Mouse (Mus musculus) heart, embryonic 12.5 days (tissue): ENCODE results near the gene Nipsnap3a. TPM values are rescaled to one million over a fixed set of nuclear protein-coding genes. Genes with fewer than 3 reads are reported as not detected.

Experiments used
- ATAC-seq: fragments of 200-750 bp; cut with Nextera tagmentation; 2 replicates; pipeline ENCODE4 v1.8.0; 2017; ENCODE audit warnings: moderate TSS enrichment, moderate library complexity; ENCODE audit not compliant: insufficient number of reproducible peaks, low FRiP score
- H3K27ac ChIP-seq: fragments of 300-500 bp; sonication (generic); 2 replicates; pipeline ENCODE4 v1.5.1; 2016; ENCODE audit warnings: mild to moderate bottlenecking, moderate library complexity; ENCODE audit not compliant: poor library complexity, severe bottlenecking
- H3K27me3 ChIP-seq: fragments of 300-500 bp; sonication (generic); replicated peaks from 2 replicates; pipeline ENCODE4 v1.6.1; 2016; ENCODE audit warnings: mild to moderate bottlenecking, moderate library complexity
- H3K36me3 ChIP-seq: fragments of 300-500 bp; sonication (generic); 2 replicates; pipeline ENCODE4 v1.6.1; 2016; ENCODE audit warnings: mild to moderate bottlenecking, moderate library complexity
- H3K4me1 ChIP-seq: fragments of 300-500 bp; sonication (generic); replicated peaks from 2 replicates; pipeline ENCODE4 v1.6.1; 2016; ENCODE audit warnings: mild to moderate bottlenecking
- H3K4me2 ChIP-seq: fragments of 300-500 bp; sonication (generic); 2 replicates; pipeline ENCODE4 v1.6.1; 2016; ENCODE audit warnings: mild to moderate bottlenecking, moderate library complexity
- H3K4me3 ChIP-seq: fragments of 300-500 bp; sonication (generic); 2 replicates; pipeline ENCODE4 v1.5.1; 2016; ENCODE audit warnings: mild to moderate bottlenecking
- H3K9ac ChIP-seq: fragments of 300-500 bp; sonication (generic); 2 replicates; pipeline ENCODE4 v1.6.1; 2016; ENCODE audit warnings: mild to moderate bottlenecking, moderate library complexity
- H3K9me3 ChIP-seq: fragments of 300-500 bp; sonication (generic); replicated peaks from 2 replicates; pipeline ENCODE4 v1.6.1; 2016; ENCODE audit warnings: mild to moderate bottlenecking, moderate library complexity
- WGBS: fragments of 180-500 bp; shearing (Covaris S2); methylation state at CpG from one replicate; pipeline ENCODE4 v1.1.7; 2016; 5-methylcytosine and 5-hydroxymethylcytosine counted together
- polyA plus RNA-seq: library from polyadenylated mRNA; unstranded; fragments of >200 nt; fragmentation: Nextera tagmentation; extraction: Ambion mirVana; gene quantifications from 2 replicates; pipeline ENCODE4 v1.2.1, GENCODE M21; 2016

The Nipsnap3a gene
- polyA plus RNA-seq, 1 experiment from 2014 or later = not detected

- Histone ChIP-seq H3K27me3 (no peaks in the 10 kb centered on the region), H3K9ac (no peak overlapping the region), H3K36me3 (peaks cover 33% of the 10 kb centered on the region), H3K4me1 (peaks cover 4% of the 10 kb centered on the region), H3K9me3 (no peaks in the 10 kb centered on the region), H3K4me2 (no peak overlapping the region), H3K27ac (no peak overlapping the region), H3K4me3 (no peak overlapping the region)
- 62% methylated on average over 9 of the region's 9 CpGs for WGBS
- ATAC-seq = no peak
These were observed 57.4 kb downstream of the Nipsnap3a start for GRCm38 (mm10) chr4:53046238-53047022.

Other genes with a start within 250 kb of the Nipsnap3a start
- not detected in 2 replicates for gene Olfr275, start 174.7 kb upstream of the Nipsnap3a start, polyA plus RNA-seq
- not detected in 2 replicates for gene Olfr273, start 130.0 kb upstream of the Nipsnap3a start, polyA plus RNA-seq
- not detected in 2 replicates for gene Olfr272, start 70.1 kb upstream of the Nipsnap3a start, polyA plus RNA-seq
- not detected in 2 replicates for gene Olfr270, start 24.7 kb upstream of the Nipsnap3a start, polyA plus RNA-seq
- 89.6 and 90.0 TPM in 2 replicates for gene Nipsnap3b, start 22.6 kb downstream of the Nipsnap3a start, polyA plus RNA-seq
- gene Abca1, start 170.6 kb downstream of the Nipsnap3a start, polyA plus RNA-seq = 3.8 and 4.0 TPM in 2 replicates